Mouse (Mus musculus) cerebellum, adult 2 months (tissue): ENCODE results near the gene Ankrd34a.

Experiments used
- CTCF ChIP-seq: fragments of 200-500 bp; IDR thresholded peaks from 2 replicates; pipeline ENCODE4 v1.5.1; 2011; ENCODE audit warnings: low read depth, mild to moderate bottlenecking, control low read depth, low read length, moderate library complexity, borderline replicate concordance; ENCODE audit not compliant: insufficient read depth
- POLR2A ChIP-seq: fragments of 200-500 bp; IDR thresholded peaks from 2 replicates; pipeline ENCODE4 v1.6.1; 2011; ENCODE audit warnings: low read length, control low read depth, borderline replicate concordance; ENCODE audit not compliant: insufficient read depth

DNA sequence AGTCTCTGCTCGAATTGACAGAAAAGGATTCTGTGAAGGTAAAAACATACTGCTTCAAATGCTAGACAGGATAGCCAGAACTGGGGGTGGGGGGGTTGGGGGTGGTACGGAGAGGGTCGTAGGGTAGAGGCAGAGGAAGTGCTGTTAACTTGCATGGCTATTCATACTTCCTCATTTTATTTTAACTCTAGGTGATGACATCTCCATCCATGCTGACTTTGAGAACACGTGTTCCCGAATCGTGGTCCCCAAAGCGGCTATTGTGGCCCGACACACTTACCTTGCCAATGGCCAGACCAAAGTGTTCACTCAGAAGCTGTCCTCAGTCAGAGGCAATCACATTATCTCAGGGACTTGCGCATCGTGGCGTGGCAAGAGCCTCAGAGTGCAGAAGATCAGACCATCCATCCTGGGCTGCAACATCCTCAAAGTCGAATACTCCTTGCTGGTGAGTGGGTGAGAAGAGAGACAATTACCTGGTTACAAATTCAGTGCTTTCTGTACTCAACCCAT, 37.0 kb upstream of the Ankrd34a start:
- TF ChIP-seq CTCF (no peak), POLR2A (no peak)
